Mouse (Mus musculus) hindbrain, embryonic 15.5 days (tissue): ENCODE data around the gene Lats2. TPM values are rescaled to one million over a fixed set of nuclear protein-coding genes. Genes with fewer than 3 reads are reported as not detected.
"Not testable (repeated sequence)": the region's sequence is repeated elsewhere in the genome, so short reads cannot be mapped to it uniquely, and the experiment has no call there.

Experiments used
- ATAC-seq: fragments of 200-750 bp; cut with Nextera tagmentation; 2 replicates; pipeline ENCODE4 v1.8.0; 2017; ENCODE audit warnings: low read depth, moderate number of reproducible peaks, moderate TSS enrichment; ENCODE audit not compliant: low FRiP score
- H3K27ac ChIP-seq: fragments of 300-500 bp; sonication (generic); replicated peaks from 2 replicates; pipeline ENCODE4 v1.5.1; 2015; ENCODE audit warnings: mild to moderate bottlenecking, inconsistent platforms
- H3K27me3 ChIP-seq: fragments of 300-500 bp; sonication (generic); 2 replicates; pipeline ENCODE4 v1.6.1; 2015; ENCODE audit warnings: control low read depth, inconsistent platforms
- H3K36me3 ChIP-seq: fragments of 300-500 bp; sonication (generic); 2 replicates; pipeline ENCODE4 v1.6.1; 2015; ENCODE audit warnings: control low read depth, inconsistent platforms
- H3K4me1 ChIP-seq: fragments of 300-500 bp; sonication (generic); replicated peaks from 2 replicates; pipeline ENCODE4 v1.6.1; 2015; ENCODE audit warnings: control low read depth, inconsistent platforms
- H3K4me2 ChIP-seq: fragments of 300-500 bp; sonication (generic); 2 replicates; pipeline ENCODE4 v1.6.1; 2015; ENCODE audit warnings: moderate library complexity, mild to moderate bottlenecking, inconsistent platforms
- H3K4me3 ChIP-seq: fragments of 300-500 bp; sonication (generic); 2 replicates; pipeline ENCODE4 v1.5.1; 2015; ENCODE audit warnings: mild to moderate bottlenecking, inconsistent platforms
- H3K9ac ChIP-seq: fragments of 300-500 bp; sonication (generic); 2 replicates; pipeline ENCODE4 v1.6.1; 2015; ENCODE audit warnings: inconsistent platforms
- H3K9me3 ChIP-seq: fragments of 300-500 bp; sonication (generic); 2 replicates; pipeline ENCODE4 v1.6.1; 2016; ENCODE audit warnings: control low read depth, inconsistent platforms
- WGBS: fragments of 180-500 bp; shearing (Covaris S2); methylation state at CpG from one replicate; pipeline ENCODE4 v1.1.7; 2015; 5-methylcytosine and 5-hydroxymethylcytosine counted together
- polyA plus RNA-seq: library from polyadenylated mRNA; unstranded; fragments of >200 nt; fragmentation: Nextera tagmentation; extraction: Ambion mirVana; gene quantifications from 2 replicates; pipeline ENCODE4 v1.2.1, GENCODE M21; 2015

Lats2 gene
- polyA plus RNA-seq, 1 experiment from 2014 or later = 8.2 TPM

- no peak overlapping the region for H3K4me3 ChIP-seq
- no peak overlapping the region for H3K27ac ChIP-seq
- WGBS = 89% methylated on average over 4 of the region's 4 CpGs
- H3K27me3 ChIP-seq = no peaks in the 10 kb centered on the region
- no peak overlapping the region for H3K4me2 ChIP-seq
- no peak for ATAC-seq
- H3K9ac ChIP-seq = no peak overlapping the region
- H3K4me1 ChIP-seq = no peaks in the 10 kb centered on the region
- no peaks in the 10 kb centered on the region for H3K36me3 ChIP-seq
- no peaks in the 10 kb centered on the region for H3K9me3 ChIP-seq
Observed at GRCm38 (mm10) chr14:57756094-57756493, 2.1 kb downstream of the Lats2 start.

DNA sequence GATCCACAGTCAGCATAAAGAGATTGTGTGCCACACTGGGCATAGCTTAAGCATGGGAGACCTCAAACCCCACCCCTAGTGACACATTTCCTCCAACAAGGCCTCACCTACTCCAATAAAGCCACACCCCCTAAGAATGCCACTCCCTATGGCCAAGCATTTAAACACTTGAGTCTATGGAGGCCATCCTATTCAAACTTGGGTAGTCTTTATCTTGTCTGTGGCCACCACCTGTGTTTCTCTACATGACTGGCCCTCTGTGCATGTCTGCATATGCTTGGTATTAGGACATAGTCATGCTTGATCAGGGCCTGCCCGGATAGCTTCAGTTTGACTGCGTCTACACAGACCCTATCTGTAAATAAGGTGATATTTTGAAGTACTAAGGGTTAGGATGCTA lies 2.5 kb downstream of the Lats2 start:
- H3K4me3 ChIP-seq = no peak overlapping the region
- no peak for ATAC-seq
- WGBS = 92% methylated on average over 2 of the region's 2 CpGs
- no peaks in the 10 kb centered on the region for H3K9me3 ChIP-seq
- no peaks in the 10 kb centered on the region for H3K4me1 ChIP-seq
- no peaks in the 10 kb centered on the region for H3K36me3 ChIP-seq
- H3K27me3 ChIP-seq = no peaks in the 10 kb centered on the region
- H3K4me2 ChIP-seq = no peak overlapping the region
- no peak overlapping the region for H3K27ac ChIP-seq
- no peak overlapping the region for H3K9ac ChIP-seq

DNA sequence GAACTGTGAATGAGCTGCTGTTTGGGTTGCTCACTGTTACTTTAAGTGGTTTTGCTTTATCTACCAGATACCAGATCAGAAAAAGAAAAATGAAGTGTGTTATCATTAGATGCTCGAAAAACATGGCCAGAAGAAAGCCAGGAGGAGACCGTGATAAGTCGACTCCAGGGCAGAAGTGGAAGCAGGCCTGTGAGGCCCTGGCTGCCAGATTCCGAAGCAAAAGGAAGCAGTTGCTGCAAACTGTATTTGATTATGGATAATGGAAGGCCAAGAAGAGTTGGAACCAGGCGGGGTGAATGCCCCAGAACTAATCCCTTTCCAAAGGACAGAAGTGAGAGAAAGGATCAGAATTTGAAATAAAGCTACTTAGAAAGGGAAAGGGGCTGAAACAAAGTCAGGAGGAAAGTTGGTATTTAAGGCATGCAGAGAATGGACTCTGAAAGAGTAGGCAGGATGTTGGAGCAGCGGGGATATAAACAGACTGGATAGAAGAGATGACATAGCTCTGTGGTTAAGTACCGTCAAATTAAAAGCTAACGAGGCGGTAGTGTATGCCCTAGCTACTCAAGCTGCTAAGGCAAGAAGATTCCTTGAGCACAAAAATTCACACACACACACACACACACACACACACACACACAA lies 4.7 kb downstream of the Lats2 start:
- Histone ChIP-seq H3K27ac (no peak overlapping the region), H3K9me3 (no peaks in the 10 kb centered on the region), H3K27me3 (no peaks in the 10 kb centered on the region), H3K36me3 (no peaks in the 10 kb centered on the region), H3K4me2 (no peak overlapping the region), H3K4me1 (no peaks in the 10 kb centered on the region), H3K9ac (no peak overlapping the region), H3K4me3 (no peak overlapping the region)
- no peak for ATAC-seq
- WGBS = 33% methylated on average over 9 of the region's 9 CpGs

GRCm38 (mm10) chr14:57751006-57751405 lies 7.2 kb downstream of the Lats2 start:
- not testable (repeated sequence) for H3K4me1 ChIP-seq, ATAC-seq, H3K9ac ChIP-seq, H3K4me2 ChIP-seq, H3K9me3 ChIP-seq, H3K4me3 ChIP-seq, H3K36me3 ChIP-seq, H3K27me3 ChIP-seq, H3K27ac ChIP-seq

- H3K4me1 ChIP-seq = peaks cover 18% of the 10 kb centered on the region
- no peak overlapping the region for H3K4me2 ChIP-seq
- no peak overlapping the region for H3K27ac ChIP-seq
- H3K4me3 ChIP-seq = no peak overlapping the region
- no peaks in the 10 kb centered on the region for H3K9me3 ChIP-seq
- no peak for ATAC-seq
- 88% methylated on average over 2 of the region's 2 CpGs for WGBS
- no peaks in the 10 kb centered on the region for H3K27me3 ChIP-seq
- H3K9ac ChIP-seq = no peak overlapping the region
- H3K36me3 ChIP-seq = no peaks in the 10 kb centered on the region
Observed at GRCm38 (mm10) chr14:57749501-57749900, 8.7 kb downstream of the Lats2 start.

DNA sequence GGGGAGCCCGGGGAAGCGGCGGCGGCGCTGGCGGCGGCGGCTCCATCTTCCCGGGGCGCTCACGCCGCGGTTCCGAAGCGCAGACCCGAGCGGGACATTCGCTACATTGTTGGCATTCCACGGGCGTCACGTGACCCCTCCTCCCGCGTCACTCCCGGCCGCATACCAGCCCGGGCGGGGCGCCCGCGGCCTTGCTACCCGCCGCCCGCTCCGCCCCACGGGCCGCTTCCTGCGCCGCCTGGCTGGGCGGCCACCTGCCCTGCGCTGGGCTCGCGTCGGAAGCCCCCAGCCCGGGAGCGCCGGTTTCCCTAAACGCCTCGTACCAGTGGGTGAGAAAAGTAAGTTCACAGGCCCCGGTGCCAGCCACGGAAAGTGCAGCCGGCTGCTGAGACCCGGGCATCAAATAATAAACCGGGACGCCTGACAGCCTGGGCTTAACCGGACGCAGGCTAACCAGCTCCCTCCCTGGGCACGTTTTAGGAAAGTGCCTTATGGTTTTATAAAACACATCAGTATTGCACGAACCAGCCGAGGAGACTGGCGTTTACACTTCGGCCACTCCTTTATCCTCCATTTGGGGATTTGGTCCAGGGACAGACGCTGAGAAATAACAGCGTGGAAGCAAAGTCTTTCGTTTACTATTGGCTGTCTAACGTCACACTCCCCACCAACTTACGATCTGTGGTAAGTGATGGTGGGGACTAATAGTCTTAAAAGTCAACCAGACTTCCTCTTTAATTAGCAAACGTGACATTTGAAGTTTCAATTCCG lies 12.0 kb downstream of the Lats2 start, which contains the start of gene Gm49361:
Gm49361 (minus strand) TSS at position 103 of the 771 bp plus-strand sequence.
- Histone ChIP-seq H3K9me3 (no peaks in the 10 kb centered on the region), H3K27ac (peak within 1 kb of the TSS; percentile 80), H3K27me3 (no peaks in the 10 kb centered on the region), H3K4me3 (peak within 1 kb of the TSS; percentile 85), H3K36me3 (no peaks in the 10 kb centered on the region), H3K9ac (peak within 1 kb of the TSS; percentile 67), H3K4me2 (peak within 1 kb of the TSS; percentile 88), H3K4me1 (peaks cover 29% of the 10 kb centered on the region)
- ATAC-seq = peak; percentile 91
- WGBS = under 1% methylated on average over 58 of the region's 68 CpGs

GRCm38 (mm10) chr14:57745291-57745969 lies 12.8 kb downstream of the Lats2 start:
- ATAC-seq = peak; percentile 72
- H3K4me1 ChIP-seq = peaks cover 29% of the 10 kb centered on the region
- H3K27ac ChIP-seq = peak overlapping the region; percentile 80
- H3K27me3 ChIP-seq = no peaks in the 10 kb centered on the region
- peak overlapping the region; percentile 67 for H3K9ac ChIP-seq
- no peaks in the 10 kb centered on the region for H3K9me3 ChIP-seq
- peak overlapping the region; percentile 88 for H3K4me2 ChIP-seq
- WGBS = under 1% methylated on average over 69 of the region's 103 CpGs
- peak overlapping the region; percentile 85 for H3K4me3 ChIP-seq
- H3K36me3 ChIP-seq = no peaks in the 10 kb centered on the region

GRCm38 (mm10) chr14:57744547-57744946 lies 13.6 kb downstream of the Lats2 start:
- peak overlapping the region; percentile 67; the same call in 1 of the 2 replicates for H3K9ac ChIP-seq
- ATAC-seq = no peak

DNA sequence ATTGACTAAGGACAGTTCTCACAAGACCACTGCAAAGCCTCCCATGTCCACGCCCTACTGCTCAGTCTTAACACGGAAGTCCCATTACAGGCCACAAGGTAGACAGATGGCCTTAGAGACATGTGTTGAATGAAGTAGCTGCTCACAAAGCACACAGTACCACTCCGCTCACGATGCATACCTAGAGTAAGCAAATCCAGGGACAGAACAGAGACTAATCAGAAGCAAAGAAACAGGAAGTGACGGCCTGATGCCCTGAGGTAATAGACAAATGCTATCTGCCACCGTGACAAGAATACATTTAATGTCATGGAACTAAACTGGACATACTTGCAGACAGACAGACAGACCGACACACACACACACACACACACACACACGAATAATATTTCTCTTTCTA lies 17.5 kb downstream of the Lats2 start:
- whole genome bisulfite sequencing = 83% methylated on average over 8 of the region's 8 CpGs

More at GRCm38 (mm10) chr14:57744547-57744946, 13.6 kb downstream of the Lats2 start:
- Histone ChIP-seq H3K36me3 (no peaks in the 10 kb centered on the region), H3K27me3 (no peaks in the 10 kb centered on the region), H3K4me1 (peaks cover 29% of the 10 kb centered on the region), H3K4me3 (peak overlapping the region; percentile 85), H3K9me3 (no peaks in the 10 kb centered on the region), H3K4me2 (peak overlapping the region; percentile 88), H3K27ac (no peak overlapping the region; the same call in 1 of the 2 replicates)
- WGBS = 1% methylated on average over 8 of the region's 8 CpGs

DNA sequence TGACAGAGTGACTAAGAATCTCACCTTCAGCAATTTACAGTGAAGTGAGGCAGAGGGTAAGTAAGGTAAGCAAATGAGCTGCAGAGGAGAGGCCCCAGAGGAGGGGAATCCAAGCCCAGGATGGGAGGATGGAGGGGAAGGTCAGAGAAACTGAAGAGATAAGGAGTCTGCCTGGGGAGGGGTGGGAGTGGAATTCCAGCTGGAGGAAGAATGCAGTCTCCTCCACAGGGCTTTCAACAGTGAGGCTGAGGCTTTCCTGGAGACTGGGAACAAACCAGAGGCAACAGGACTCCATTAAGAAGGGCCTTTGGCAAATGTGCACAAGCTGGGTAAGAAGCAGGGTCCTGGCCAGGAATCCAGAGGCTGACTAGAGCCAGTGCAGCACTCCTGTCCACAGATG lies 21.1 kb downstream of the Lats2 start:
- Histone ChIP-seq H3K27me3 (no peaks in the 10 kb centered on the region), H3K36me3 (no peaks in the 10 kb centered on the region), H3K4me2 (no peak overlapping the region), H3K9ac (no peak overlapping the region), H3K4me1 (peaks cover 9% of the 10 kb centered on the region; the same call in 1 of the 2 replicates), H3K4me3 (no peak overlapping the region), H3K27ac (no peak overlapping the region), H3K9me3 (no peaks in the 10 kb centered on the region)
- no peak for ATAC-seq

More for the DNA sequence above, 17.5 kb downstream of the Lats2 start:
- no peak overlapping the region for H3K4me3 ChIP-seq
- no peak overlapping the region for H3K4me2 ChIP-seq
- H3K27me3 ChIP-seq = no peaks in the 10 kb centered on the region
- H3K9ac ChIP-seq = no peak overlapping the region
- H3K4me1 ChIP-seq = peaks cover 25% of the 10 kb centered on the region
- H3K9me3 ChIP-seq = no peaks in the 10 kb centered on the region
- H3K36me3 ChIP-seq = no peaks in the 10 kb centered on the region
- ATAC-seq = no peak
- H3K27ac ChIP-seq = no peak overlapping the region

DNA sequence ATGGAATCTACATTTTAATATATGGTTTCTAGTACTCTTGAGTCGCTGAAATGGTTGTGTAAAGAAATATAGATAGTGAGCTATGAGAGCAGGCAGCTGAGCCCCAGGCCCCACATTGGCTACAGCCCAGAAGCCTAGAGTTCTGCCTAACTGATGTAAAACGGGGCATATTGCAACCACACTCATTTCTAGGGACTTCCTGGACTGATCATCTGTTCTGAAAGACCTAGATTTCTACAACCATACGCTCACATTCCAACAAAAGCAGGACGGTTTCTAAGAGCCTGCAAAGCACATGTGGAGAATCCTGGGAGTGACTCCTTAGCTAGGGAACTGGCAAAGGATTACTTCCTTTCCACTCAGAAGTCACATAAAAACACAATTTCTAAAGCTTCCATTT lies 22.0 kb downstream of the Lats2 start:
- ATAC-seq = no peak
- no peak overlapping the region for H3K27ac ChIP-seq

More for the DNA sequence above, 22.0 kb downstream of the Lats2 start:
- no peaks in the 10 kb centered on the region for H3K27me3 ChIP-seq
- no peak overlapping the region for H3K4me2 ChIP-seq
- 69% methylated on average over 4 of the region's 4 CpGs for WGBS
- no peak overlapping the region for H3K4me3 ChIP-seq
- peaks cover 12% of the 10 kb centered on the region; the same call in 1 of the 2 replicates for H3K4me1 ChIP-seq
- H3K9ac ChIP-seq = no peak overlapping the region
- no peaks in the 10 kb centered on the region for H3K9me3 ChIP-seq
- H3K36me3 ChIP-seq = no peaks in the 10 kb centered on the region
